Mouse (Mus musculus) urinary bladder, postnatal 14 days (tissue): Measurements from ENCODE around the gene Tmem248.

Source experiments
- DNase-seq: peaks from one replicate; pipeline ENCODE4 v3.0.0; 2021; ENCODE audit warnings: low spot score

Tmem248 gene

GRCm38 (mm10) chr5:130257303-130257702, 40.4 kb downstream of the Tmem248 start:
- DNase-seq: no peak

GRCm38 (mm10) chr5:130263454-130263853, 46.6 kb downstream of the Tmem248 start:
- DNase-seq: no peak

- DNase-seq: no peak
Observed at GRCm38 (mm10) chr5:130264433-130265005, 47.6 kb downstream of the Tmem248 start.

GRCm38 (mm10) chr5:130266651-130267050, 49.8 kb downstream of the Tmem248 start:
- DNase-seq: no peak

- peak; percentile 33 for DNase-seq
Observed at GRCm38 (mm10) chr5:130267316-130267715, 50.4 kb downstream of the Tmem248 start.

- no peak for DNase-seq
Observed at GRCm38 (mm10) chr5:130268976-130269375, 52.1 kb downstream of the Tmem248 start.

- no peak for DNase-seq
Observed at GRCm38 (mm10) chr5:130272344-130272743, 55.5 kb downstream of the Tmem248 start.

- no peak for DNase-seq
Observed at GRCm38 (mm10) chr5:130273046-130273445, 56.2 kb downstream of the Tmem248 start.

- no peak for DNase-seq
Observed at GRCm38 (mm10) chr5:130275509-130275908, 58.6 kb downstream of the Tmem248 start.

- DNase-seq: no peak
Observed at GRCm38 (mm10) chr5:130278011-130278472, 61.2 kb downstream of the Tmem248 start.

- no peak for DNase-seq
Observed at GRCm38 (mm10) chr5:130283079-130283732, 66.3 kb downstream of the Tmem248 start.

GRCm38 (mm10) chr5:130288106-130288505, 71.2 kb downstream of the Tmem248 start:
- DNase-seq: no peak

- no peak for DNase-seq
Observed at GRCm38 (mm10) chr5:130290242-130290641, 73.4 kb downstream of the Tmem248 start.

- DNase-seq: no peak
Observed at GRCm38 (mm10) chr5:130290775-130291174, 73.9 kb downstream of the Tmem248 start.

GRCm38 (mm10) chr5:130292976-130293375, 76.1 kb downstream of the Tmem248 start:
- DNase-seq: no peak
